Mouse (Mus musculus) lung, postnatal 0 days (tissue): Measurements from ENCODE around the gene Arhgef17.

Experiments
- CTCF ChIP-seq: IDR thresholded peaks from 2 replicates; pipeline ENCODE4 v1.5.1; 2016; ENCODE audit warnings: antibody characterized with exemption, mild to moderate bottlenecking
- EP300 ChIP-seq: IDR thresholded peaks from 2 replicates; pipeline ENCODE4 v1.6.1; 2016; ENCODE audit warnings: antibody characterized with exemption, mild to moderate bottlenecking, control low read depth

DNA sequence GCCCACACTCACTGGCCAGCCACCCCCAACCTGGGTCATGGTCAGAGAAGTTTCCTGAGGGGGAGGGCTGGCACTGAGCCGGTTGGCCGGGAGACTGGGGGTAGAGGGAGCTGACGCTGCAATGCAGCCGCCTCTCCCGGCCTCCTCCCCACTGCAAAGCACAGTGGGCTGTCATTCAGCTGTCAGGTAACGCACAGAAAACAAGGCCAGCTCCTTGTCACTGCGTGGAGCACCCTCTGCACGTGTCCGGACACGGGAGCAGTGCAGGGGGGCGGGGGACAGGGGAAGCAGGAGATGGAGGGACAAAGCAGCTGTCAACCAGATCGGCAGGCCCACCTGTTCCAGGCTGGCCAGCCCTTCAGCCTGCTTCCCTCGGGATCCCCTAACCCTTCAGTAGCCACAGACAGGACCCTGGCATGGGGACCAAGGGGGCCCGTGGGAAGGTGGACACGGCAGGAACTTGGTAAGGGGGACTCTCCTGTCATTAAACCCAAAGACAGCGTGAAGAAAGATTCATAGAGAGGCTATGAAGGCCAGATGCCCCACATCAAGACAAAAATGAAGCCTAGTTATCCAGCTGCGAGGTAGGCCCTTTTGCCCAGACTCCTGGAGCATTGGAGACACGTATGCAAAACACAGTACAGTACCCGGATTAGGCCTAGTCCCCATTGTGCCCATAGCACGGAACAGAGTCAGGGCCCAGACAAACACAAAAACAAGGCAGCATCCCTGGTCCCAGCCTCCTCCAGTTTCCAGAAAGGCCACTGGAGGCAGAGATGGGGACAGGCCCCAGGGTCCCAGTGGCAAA, 38.5 kb downstream of the Arhgef17 start:
- TF ChIP-seq CTCF (no peak), EP300 (no peak)
